Mouse (Mus musculus) hindbrain, embryonic 13.5 days (tissue): ENCODE data around the gene Cst7. TPM values are rescaled to one million over a fixed set of nuclear protein-coding genes. Genes with fewer than 3 reads are reported as not detected.
A peak's percentile ranks its signal among the peaks of the same experiment; 100 is the strongest.
"Not testable (repeated sequence)": the region's sequence is repeated elsewhere in the genome, so short reads cannot be mapped to it uniquely, and the experiment has no call there.

ENCODE experiments used
- ATAC-seq: fragments of 200-750 bp; cut with Nextera tagmentation; 2 replicates; pipeline ENCODE4 v1.8.0; 2017; ENCODE audit warnings: moderate TSS enrichment; ENCODE audit not compliant: low FRiP score
- H3K27ac ChIP-seq: fragments of 300-500 bp; sonication (generic); 2 replicates; pipeline ENCODE4 v1.5.1; 2015; ENCODE audit warnings: inconsistent platforms, mild to moderate bottlenecking, moderate library complexity
- H3K27me3 ChIP-seq: fragments of 300-500 bp; sonication (generic); 2 replicates; pipeline ENCODE4 v1.6.1; 2015; ENCODE audit warnings: mild to moderate bottlenecking, inconsistent platforms
- H3K36me3 ChIP-seq: fragments of 300-500 bp; sonication (generic); 2 replicates; pipeline ENCODE4 v1.6.1; 2015; ENCODE audit warnings: mild to moderate bottlenecking, inconsistent platforms
- H3K4me1 ChIP-seq: fragments of 300-500 bp; sonication (generic); replicated peaks from 2 replicates; pipeline ENCODE4 v1.6.1; 2015; ENCODE audit warnings: inconsistent platforms
- H3K4me2 ChIP-seq: fragments of 300-500 bp; sonication (generic); 2 replicates; pipeline ENCODE4 v1.6.1; 2015; ENCODE audit warnings: inconsistent platforms, mild to moderate bottlenecking, moderate library complexity
- H3K4me3 ChIP-seq: fragments of 300-500 bp; sonication (generic); 2 replicates; pipeline ENCODE4 v1.5.1; 2015; ENCODE audit warnings: mild to moderate bottlenecking, inconsistent platforms
- H3K9ac ChIP-seq: fragments of 300-500 bp; sonication (generic); 2 replicates; pipeline ENCODE4 v1.6.1; 2015; ENCODE audit warnings: mild to moderate bottlenecking, inconsistent platforms
- H3K9me3 ChIP-seq: fragments of 300-500 bp; sonication (generic); 2 replicates; pipeline ENCODE4 v1.6.1; 2016; ENCODE audit warnings: inconsistent platforms
- WGBS: fragments of 180-500 bp; shearing (Covaris S2); methylation state at CpG from one replicate; pipeline ENCODE4 v1.1.7; 2015; 5-methylcytosine and 5-hydroxymethylcytosine counted together
- polyA plus RNA-seq: library from polyadenylated mRNA; unstranded; fragments of >200 nt; fragmentation: Nextera tagmentation; extraction: Ambion mirVana; gene quantifications from 2 replicates; pipeline ENCODE4 v1.2.1, GENCODE M21; 2015

The Cst7 gene
- 0.21 and 0.40 TPM in 2 replicates for polyA plus RNA-seq

DNA sequence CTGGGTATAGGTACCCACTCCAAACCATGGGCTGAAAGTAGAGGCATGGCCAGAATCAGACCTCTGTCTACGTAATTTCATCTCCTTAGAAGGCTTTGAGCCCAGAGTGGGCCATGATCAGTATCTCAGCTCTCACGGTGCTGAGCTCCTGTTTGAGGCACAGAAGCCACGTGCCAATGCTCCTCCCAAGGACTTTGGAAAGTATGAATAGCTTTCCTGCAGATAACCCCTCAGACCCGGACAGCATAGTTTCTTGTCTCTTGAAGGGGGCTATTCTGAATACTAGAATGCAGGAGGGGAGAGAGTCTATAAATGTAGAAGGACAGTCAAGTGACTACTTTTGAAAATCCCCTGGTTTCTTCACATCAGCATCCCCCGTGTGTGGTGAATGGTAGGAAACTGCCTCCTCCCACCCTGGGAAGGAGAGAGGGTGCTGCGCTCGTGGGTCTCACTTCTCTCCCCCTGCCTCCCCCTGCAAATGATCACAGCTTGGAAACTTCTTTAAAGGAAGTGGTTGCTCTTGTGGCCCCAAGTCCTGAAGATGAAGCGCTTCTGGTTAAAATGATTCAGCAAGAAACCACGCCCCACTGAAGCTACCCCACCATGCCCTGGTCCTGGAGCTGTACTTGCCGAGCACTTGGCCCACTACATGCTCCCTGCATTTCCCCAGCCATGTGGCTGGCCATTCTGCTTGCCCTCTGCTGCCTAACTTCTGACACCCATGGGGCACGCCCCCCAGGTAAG lies at the start of gene Cst7:
TSS of gene Cst7 (plus strand) at position 569 of the 744 bp plus-strand sequence.
- H3K27ac ChIP-seq, result no peak within 1 kb of the TSS
- no peaks in the 10 kb centered on the region for H3K36me3 ChIP-seq
- no peak within 1 kb of the TSS for H3K4me3 ChIP-seq
- ATAC-seq, result no peak
- H3K9ac ChIP-seq, result no peak within 1 kb of the TSS
- H3K27me3 ChIP-seq, result no peaks in the 10 kb centered on the region
- H3K4me1 ChIP-seq, result no peaks in the 10 kb centered on the region
- no peak within 1 kb of the TSS for H3K4me2 ChIP-seq
- 85% methylated on average over 11 of the region's 11 CpGs for WGBS
- no peaks in the 10 kb centered on the region for H3K9me3 ChIP-seq

GRCm38 (mm10) chr2:150525703-150526207 lies 44.5 kb upstream of the Cst7 start:
- H3K9ac ChIP-seq, result peak overlapping the region; percentile 65

DNA sequence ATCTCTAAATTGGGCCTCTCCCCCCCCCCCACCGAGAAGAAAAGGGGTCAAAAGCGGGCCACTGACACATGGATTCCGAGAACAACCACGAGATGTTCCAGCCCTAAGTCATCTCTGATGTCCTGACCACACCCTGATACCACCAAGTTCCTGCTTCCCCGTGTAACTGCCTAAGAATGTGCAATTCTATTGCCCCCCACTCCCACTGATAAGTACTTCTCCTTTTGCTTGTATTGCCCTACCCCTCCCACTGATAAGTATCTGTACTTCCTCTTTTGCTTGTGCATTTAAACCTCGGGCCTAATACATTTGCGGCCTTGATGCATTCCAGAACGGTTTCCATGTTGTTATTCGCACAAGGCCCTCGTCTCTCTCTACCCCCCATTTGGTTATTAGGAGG lies 20.6 kb upstream of the Cst7 start:
- not testable (repeated sequence) for H3K9ac ChIP-seq, H3K4me2 ChIP-seq, H3K9me3 ChIP-seq, H3K4me1 ChIP-seq, ATAC-seq, H3K4me3 ChIP-seq, H3K36me3 ChIP-seq, H3K27ac ChIP-seq, H3K27me3 ChIP-seq
- WGBS, result 86% methylated on average over 10 of the region's 10 CpGs

More at GRCm38 (mm10) chr2:150525703-150526207, 44.5 kb upstream of the Cst7 start:
- 0 out of 2 replicates have a peak, but pooled peaks have one; percentile 43 for ATAC-seq
- Histone ChIP-seq H3K36me3 (no peaks in the 10 kb centered on the region), H3K27me3 (peaks cover 31% of the 10 kb centered on the region), H3K4me1 (peaks cover 9% of the 10 kb centered on the region), H3K27ac (no peak overlapping the region), H3K4me3 (peak overlapping the region; percentile 46), H3K9me3 (no peaks in the 10 kb centered on the region), H3K4me2 (peak overlapping the region; percentile 80)
- WGBS, result 3% methylated on average over 42 of the region's 42 CpGs

- no peaks in the 10 kb centered on the region for H3K36me3 ChIP-seq
- H3K9me3 ChIP-seq, result no peaks in the 10 kb centered on the region
- no peak overlapping the region for H3K4me3 ChIP-seq
- H3K27me3 ChIP-seq, result no peaks in the 10 kb centered on the region
- no peak overlapping the region for H3K27ac ChIP-seq
- no peak overlapping the region for H3K4me2 ChIP-seq
- no peaks in the 10 kb centered on the region for H3K4me1 ChIP-seq
- 63% methylated on average over 3 of the region's 3 CpGs for WGBS
- ATAC-seq, result no peak
- no peak overlapping the region for H3K9ac ChIP-seq
Observed at GRCm38 (mm10) chr2:150558568-150558967, 11.6 kb upstream of the Cst7 start.

- H3K27me3 ChIP-seq, result no peaks in the 10 kb centered on the region
- no peak overlapping the region for H3K9ac ChIP-seq
- no peaks in the 10 kb centered on the region for H3K36me3 ChIP-seq
- no peak overlapping the region for H3K4me3 ChIP-seq
- ATAC-seq, result no peak
- no peak overlapping the region for H3K4me2 ChIP-seq
- no peaks in the 10 kb centered on the region for H3K9me3 ChIP-seq
- 79% methylated on average over 2 of the region's 2 CpGs for WGBS
- H3K4me1 ChIP-seq, result no peaks in the 10 kb centered on the region
- H3K27ac ChIP-seq, result no peak overlapping the region
Observed at GRCm38 (mm10) chr2:150567051-150567450, 3.2 kb upstream of the Cst7 start.

DNA sequence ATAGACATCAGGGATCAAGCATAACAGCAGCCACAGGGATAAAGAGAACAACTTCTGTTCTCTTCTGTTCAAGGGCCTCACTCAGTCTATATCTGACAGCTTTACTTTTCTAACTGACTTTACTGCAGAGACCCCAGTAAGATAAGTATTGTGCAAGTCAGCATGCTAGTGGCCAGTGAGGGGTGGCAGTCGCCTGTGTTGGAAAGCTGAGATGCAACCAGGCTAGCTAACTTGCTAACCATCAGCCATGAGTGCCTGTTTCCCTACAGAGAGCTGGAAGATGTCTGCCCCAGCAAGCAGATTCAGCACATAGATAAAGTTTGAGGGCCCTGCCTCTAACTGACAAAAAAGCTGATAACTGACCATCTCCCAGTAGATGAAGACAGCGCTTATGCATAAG lies 546 bp downstream of the Cst7 start:
- Histone ChIP-seq H3K27ac (no peak overlapping the region), H3K9ac (no peak overlapping the region), H3K36me3 (no peaks in the 10 kb centered on the region), H3K4me3 (no peak overlapping the region), H3K9me3 (no peaks in the 10 kb centered on the region), H3K4me2 (no peak overlapping the region), H3K4me1 (no peaks in the 10 kb centered on the region), H3K27me3 (no peaks in the 10 kb centered on the region)
- 88% methylated on average over 2 of the region's 2 CpGs for WGBS
- no peak for ATAC-seq

DNA sequence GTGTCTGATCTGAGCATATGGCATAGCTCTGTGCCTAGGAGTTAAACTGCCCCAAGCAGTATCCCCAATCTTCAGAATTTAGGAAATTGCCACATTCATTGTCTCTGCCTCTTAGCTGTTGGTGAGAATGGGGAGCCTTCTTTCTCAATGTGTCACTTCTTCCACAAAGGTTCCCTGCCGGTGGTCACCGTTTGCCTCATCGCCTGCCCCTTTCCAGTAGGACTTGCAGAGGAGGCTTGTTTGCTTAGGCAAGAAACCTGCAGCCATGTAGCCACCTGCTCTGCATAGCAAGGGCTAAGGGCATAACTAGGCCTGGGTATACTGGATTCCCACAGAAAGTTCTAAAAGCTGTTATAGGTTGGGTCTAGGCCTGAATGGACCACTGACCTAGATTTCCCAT lies 2.2 kb downstream of the Cst7 start:
- Histone ChIP-seq H3K9ac (no peak overlapping the region), H3K4me2 (no peak overlapping the region), H3K4me1 (no peaks in the 10 kb centered on the region), H3K36me3 (0 out of 2 replicates have a peak, but pooled peaks cover 2% of the 10 kb centered on the region), H3K27ac (no peak overlapping the region), H3K9me3 (no peaks in the 10 kb centered on the region), H3K27me3 (no peaks in the 10 kb centered on the region), H3K4me3 (no peak overlapping the region)
- no peak for ATAC-seq
- WGBS, result 98% methylated on average over 3 of the region's 3 CpGs

GRCm38 (mm10) chr2:150576256-150576655 lies 6.0 kb downstream of the Cst7 start:
- Histone ChIP-seq H3K4me1 (no peaks in the 10 kb centered on the region), H3K36me3 (peaks cover 9% of the 10 kb centered on the region; the same call in 1 of the 2 replicates), H3K27me3 (no peaks in the 10 kb centered on the region), H3K4me3 (no peak overlapping the region), H3K9ac (no peak overlapping the region), H3K27ac (no peak overlapping the region), H3K9me3 (no peaks in the 10 kb centered on the region), H3K4me2 (no peak overlapping the region)
- 97% methylated on average over 1 of the region's 1 CpGs for WGBS
- no peak for ATAC-seq

GRCm38 (mm10) chr2:150578603-150579002 lies 8.4 kb downstream of the Cst7 start:
- no peaks in the 10 kb centered on the region for H3K27me3 ChIP-seq
- H3K9me3 ChIP-seq, result no peaks in the 10 kb centered on the region
- H3K27ac ChIP-seq, result no peak overlapping the region
- no peak overlapping the region for H3K4me3 ChIP-seq
- H3K36me3 ChIP-seq, result peaks cover 23% of the 10 kb centered on the region
- no peak overlapping the region for H3K4me2 ChIP-seq
- H3K4me1 ChIP-seq, result no peaks in the 10 kb centered on the region
- no peak for ATAC-seq
- no peak overlapping the region for H3K9ac ChIP-seq
- 87% methylated on average over 5 of the region's 5 CpGs for WGBS

DNA sequence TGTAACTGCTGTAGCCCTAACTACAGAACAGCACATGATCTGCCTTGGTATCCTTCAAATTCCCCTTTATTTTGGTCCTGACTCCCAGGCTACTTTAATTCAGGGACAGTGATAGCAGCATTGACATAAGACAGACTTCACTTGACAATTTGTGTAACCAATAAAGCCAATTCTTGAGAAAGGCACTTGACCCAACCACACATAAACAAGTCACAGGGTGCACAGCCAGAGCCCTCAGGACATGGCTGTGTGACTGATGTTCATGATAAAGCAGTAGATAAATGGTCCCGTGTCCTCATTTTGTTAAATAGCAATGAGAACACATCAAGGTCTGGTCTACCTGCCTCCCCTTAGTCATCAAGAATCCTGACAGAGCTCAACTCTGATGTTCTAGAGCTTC lies 9.4 kb downstream of the Cst7 start:
- peaks cover 33% of the 10 kb centered on the region for H3K36me3 ChIP-seq
- WGBS, result 88% methylated on average over 1 of the region's 1 CpGs
- H3K4me2 ChIP-seq, result no peak overlapping the region
- H3K4me1 ChIP-seq, result no peaks in the 10 kb centered on the region
- no peaks in the 10 kb centered on the region for H3K27me3 ChIP-seq
- ATAC-seq, result no peak
- H3K4me3 ChIP-seq, result no peak overlapping the region
- H3K9me3 ChIP-seq, result no peaks in the 10 kb centered on the region
- no peak overlapping the region for H3K27ac ChIP-seq
- H3K9ac ChIP-seq, result no peak overlapping the region

- WGBS, result 79% methylated on average over 11 of the region's 11 CpGs
- no peak overlapping the region for H3K4me2 ChIP-seq
- H3K9me3 ChIP-seq, result no peaks in the 10 kb centered on the region
- H3K4me3 ChIP-seq, result no peak overlapping the region
- H3K27ac ChIP-seq, result no peak overlapping the region
- H3K36me3 ChIP-seq, result peaks cover 70% of the 10 kb centered on the region
- no peaks in the 10 kb centered on the region for H3K4me1 ChIP-seq
- ATAC-seq, result no peak
- H3K9ac ChIP-seq, result no peak overlapping the region
- H3K27me3 ChIP-seq, result no peaks in the 10 kb centered on the region
Observed at GRCm38 (mm10) chr2:150589076-150589475, 18.9 kb downstream of the Cst7 start.

GRCm38 (mm10) chr2:150595411-150596190 lies 25.4 kb downstream of the Cst7 start:
- peaks cover 39% of the 10 kb centered on the region for H3K36me3 ChIP-seq
- H3K4me2 ChIP-seq, result no peak overlapping the region
- H3K27me3 ChIP-seq, result no peaks in the 10 kb centered on the region
- no peak for ATAC-seq
- no peaks in the 10 kb centered on the region for H3K4me1 ChIP-seq
- WGBS, result 90% methylated on average over 3 of the region's 3 CpGs
- no peak overlapping the region for H3K9ac ChIP-seq
- no peak overlapping the region for H3K4me3 ChIP-seq
- no peak overlapping the region for H3K27ac ChIP-seq
- no peaks in the 10 kb centered on the region for H3K9me3 ChIP-seq
